Comparison of ENCODE assay signal across 9 mouse cellular contexts in the genomic region with DNA sequence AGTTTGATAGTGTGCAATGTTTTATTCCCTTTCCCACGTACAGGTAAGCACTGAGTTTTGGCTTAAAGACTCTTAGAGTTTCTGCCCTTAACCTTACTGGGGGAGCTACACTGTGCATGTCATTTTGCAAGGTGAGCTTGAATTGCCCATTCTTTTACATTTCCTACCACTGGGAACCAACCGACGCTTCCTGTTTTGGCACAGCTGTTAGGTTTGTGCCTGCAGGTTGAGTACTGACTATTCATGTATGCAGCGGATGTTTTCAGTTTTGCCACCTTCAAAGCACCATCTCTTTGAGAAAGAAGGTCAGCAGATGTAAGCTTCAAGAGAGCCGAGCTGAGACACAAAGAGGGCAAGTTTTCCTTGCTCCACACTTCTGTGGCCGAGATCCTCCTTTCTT. TPM values are rescaled to one million over a fixed set of nuclear protein-coding genes. Genes with fewer than 3 reads are reported as not detected.
DNase-seq lines count a peak whose midpoint lies in the region; ATAC-seq and TF ChIP-seq lines count a peak whose summit lies in the region.
"Had no signal": no experiment of that assay in that cellular context is flagged by ENCODE, and none has a peak within 500 bp of the region (broad histone marks: within the 10 kb centered on the region; RNA-seq: fewer than 3 reads in every experiment).

No protein-coding gene starts in this region.

- DNase-seq in liver, postnatal 0 days = no peak
- DNase-seq in thymus, postnatal 10 days (ENCODE audit: low spot score in 2 of 2) = peak; percentile 64 to 66
- DNase-seq in left cerebral cortex, adult 8-10 months (ENCODE audit: low spot score in 2 of 2) = no peak
- no peak for DNase-seq in kidney, adult 11 months

- H3K36me3 ChIP-seq in megakaryocyte, embryonic 14.5 days (replicated peaks; ENCODE audit: low read length) = peaks cover 75% of the 10 kb centered on the region
- H3K36me3 ChIP-seq in forebrain, embryonic 13.5 days (ENCODE audit: poor library complexity, severe bottlenecking) = peaks cover 29% of the 10 kb centered on the region
- peaks cover 20% of the 10 kb centered on the region for H3K36me3 ChIP-seq in liver, postnatal 0 days (replicated peaks; ENCODE audit: insufficient read depth, low read length)

- H3K9ac ChIP-seq in forebrain, embryonic 13.5 days = peak overlapping the region; percentile 69
- peak overlapping the region; percentile 90 for H3K9ac ChIP-seq in liver, postnatal 0 days (replicated peaks)

- no peak for TF ChIP-seq CTCF in liver, postnatal 0 days (IDR thresholded peaks at IDR 0.05; ENCODE audit: low read depth)

- no peak for TF ChIP-seq EP300 in liver, postnatal 0 days (IDR thresholded peaks at IDR 0.05; ENCODE audit: low read depth)

- peaks cover 67% of the 10 kb centered on the region for H3K4me1 ChIP-seq in megakaryocyte, embryonic 14.5 days
- H3K4me1 ChIP-seq in forebrain, embryonic 13.5 days = peaks cover 23% of the 10 kb centered on the region
- H3K4me1 ChIP-seq in liver, postnatal 0 days (ENCODE audit: insufficient read depth) = peaks cover 23% of the 10 kb centered on the region

- no peaks in the 10 kb centered on the region for H3K27me3 ChIP-seq in megakaryocyte, embryonic 14.5 days (replicated peaks)
- H3K27me3 ChIP-seq in forebrain, embryonic 13.5 days = no peaks in the 10 kb centered on the region
- no peaks in the 10 kb centered on the region for H3K27me3 ChIP-seq in liver, postnatal 0 days (ENCODE audit: insufficient read depth, low read length)

- peak overlapping the region; percentile 97 for H3K4me3 ChIP-seq in megakaryocyte, embryonic 14.5 days (replicated peaks)
- H3K4me3 ChIP-seq in forebrain, embryonic 13.5 days = peak overlapping the region; percentile 70
- peak overlapping the region; percentile 89 for H3K4me3 ChIP-seq in liver, postnatal 0 days (ENCODE audit: low read depth, low read length)

- WGBS in forebrain, embryonic 13.5 days = 42% methylated on average over 6 of the region's 6 CpGs
- WGBS in liver, postnatal 0 days (ENCODE audit: insufficient replicate concordance) = 44% methylated on average over 6 of the region's 6 CpGs

- ATAC-seq in megakaryocyte, adult 5-6 weeks (ENCODE audit: poor library complexity, severe bottlenecking) = no peak
- no peak for ATAC-seq in forebrain, embryonic 13.5 days
- ATAC-seq in liver, postnatal 0 days = no peak
- no peak for ATAC-seq in megakaryocyte-erythroid progenitor cell, adult 5-6 weeks (replicated peaks; ENCODE audit: low FRiP score, low TSS enrichment, poor library complexity, severe bottlenecking)

- H3K9me3 ChIP-seq in megakaryocyte, embryonic 14.5 days = no peaks in the 10 kb centered on the region
- no peaks in the 10 kb centered on the region for H3K9me3 ChIP-seq in forebrain, embryonic 13.5 days (replicated peaks)
- H3K9me3 ChIP-seq in liver, postnatal 0 days (ENCODE audit: low read length) = no peaks in the 10 kb centered on the region

- H3K4me2 ChIP-seq in forebrain, embryonic 13.5 days = peak overlapping the region; percentile 65
- peak overlapping the region; percentile 79 for H3K4me2 ChIP-seq in liver, postnatal 0 days (ENCODE audit: low read depth, low read length)

- H3K27ac ChIP-seq in forebrain, embryonic 13.5 days = no peak overlapping the region
- H3K27ac ChIP-seq in liver, postnatal 0 days (ENCODE audit: low read depth) = peak overlapping the region; percentile 91
- H3K27ac ChIP-seq: heart, adult 2 months had no signal

RNA-seq across cellular contexts. Expression of a gene that starts 1.3 kb away (rescaled TPM):
- 1.5 and 2.0 TPM in 2 replicates for polyA plus RNA-seq in megakaryocyte, embryonic 14.5 days (2012; ENCODE audit: insufficient read depth, low replicate concordance)
- total RNA-seq in megakaryocyte, adult 5-6 weeks (2015) = 120 and 142 TPM in 2 replicates
- total RNA-seq in megakaryocyte, adult 5-6 weeks (2017) = 62.9 and 65.5 TPM in 2 replicates
- polyA plus RNA-seq in forebrain, embryonic 13.5 days (2015; fragmentation: Nextera tagmentation; extraction: Ambion mirVana) = 123 and 125 TPM in 2 replicates
- 44.7 and 46.8 TPM in 2 replicates for polyA plus RNA-seq in liver, postnatal 0 days (2015; fragmentation: Nextera tagmentation; extraction: Ambion mirVana)
- total RNA-seq in left cerebral cortex, adult 8-10 months (2022) = 10 to 100 TPM; 14.5 to 15.2 (median 14.7) TPM
- 65.7 and 85.7 TPM in 2 replicates for total RNA-seq in megakaryocyte-erythroid progenitor cell, adult 5-6 weeks (2014; fragmentation: Nextera tagmentation)
- 36.8 and 43.3 TPM in 2 replicates for total RNA-seq in megakaryocyte-erythroid progenitor cell, adult 5-6 weeks (2017)

RNA-seq across cellular contexts. Expression of a gene that starts 45.5 kb away (rescaled TPM):
- polyA plus RNA-seq in megakaryocyte, embryonic 14.5 days (2012; ENCODE audit: insufficient read depth, low replicate concordance) = 20.8 and 22.0 TPM in 2 replicates
- 26.1 and 26.6 TPM in 2 replicates for total RNA-seq in megakaryocyte, adult 5-6 weeks (2015)
- 11.5 and 15.7 TPM in 2 replicates for total RNA-seq in megakaryocyte, adult 5-6 weeks (2017)
- polyA plus RNA-seq in forebrain, embryonic 13.5 days (2015; fragmentation: Nextera tagmentation; extraction: Ambion mirVana) = 14.4 and 14.7 TPM in 2 replicates
- polyA plus RNA-seq in liver, postnatal 0 days (2015; fragmentation: Nextera tagmentation; extraction: Ambion mirVana) = 5.3 and 6.2 TPM in 2 replicates
- 10 to 100 TPM; 22.9 to 25.3 (median 24.4) TPM for total RNA-seq in left cerebral cortex, adult 8-10 months (2022)
- 31.0 and 39.9 TPM in 2 replicates for total RNA-seq in megakaryocyte-erythroid progenitor cell, adult 5-6 weeks (2014; fragmentation: Nextera tagmentation)
- total RNA-seq in megakaryocyte-erythroid progenitor cell, adult 5-6 weeks (2017) = 13.3 and 19.1 TPM in 2 replicates

Comparison
In these comparisons a context has a peak if more than half of its experiments do, and no peak if none do; other contexts are left out.
1. DNase-seq: peak in thymus, postnatal 10 days (2 of 2); none in liver, postnatal 0 days (single experiment), left cerebral cortex, adult 8-10 months (0 of 2) and kidney, adult 11 months (single experiment).
2. Peak in every context shown above with its lines, with median percentiles within 50 percentile points of each other: H3K4me3 ChIP-seq.